Mouse (Mus musculus): ENCODE results near the gene Spata5. TPM values are rescaled to one million over a fixed set of nuclear protein-coding genes. Genes with fewer than 3 reads are reported as not detected.

Gene Spata5
- polyA plus RNA-seq, 1 experiment, result 6.9 TPM

Other genes starting within 250 kb of the Spata5 start
- not detected in 2 replicates for gene Il21, start 187.3 kb upstream of the Spata5 start, polyA plus RNA-seq (2012; ENCODE audit: insufficient read depth, insufficient read length, missing spikeins)
- 1.3 and 1.6 TPM in 2 replicates for gene Bbs12, start 107.3 kb upstream of the Spata5 start, polyA plus RNA-seq (2012; ENCODE audit: insufficient read depth, insufficient read length, missing spikeins)
- gene Cetn4, start 107.2 kb upstream of the Spata5 start, polyA plus RNA-seq (2012; ENCODE audit: insufficient read depth, insufficient read length, missing spikeins), result 3.0 and 4.3 TPM in 2 replicates
- 3.4 and 9.9 TPM in 2 replicates for gene Fgf2, start 71.5 kb upstream of the Spata5 start, polyA plus RNA-seq (2012; ENCODE audit: insufficient read depth, insufficient read length, missing spikeins)
- 34.1 and 34.6 TPM in 2 replicates for gene Nudt6, start 315 bp downstream of the Spata5 start, polyA plus RNA-seq (2012; ENCODE audit: insufficient read depth, insufficient read length, missing spikeins)
- 9.2 and 11.4 TPM in 2 replicates for gene Spry1, start 220.1 kb downstream of the Spata5 start, polyA plus RNA-seq (2012; ENCODE audit: insufficient read depth, insufficient read length, missing spikeins)

All from brown adipose tissue, adult 24 weeks (tissue).